Mouse (Mus musculus) ES-E14 (cell line): ENCODE data around the gene Il6ra.

Source experiments
- MAFK ChIP-seq: IDR thresholded peaks from 2 replicates; pipeline ENCODE4 v1.6.1; 2014; ENCODE audit warnings: mild to moderate bottlenecking, low read depth, low read length, inconsistent platforms; ENCODE audit not compliant: insufficient read depth
- ZNF384 ChIP-seq: IDR thresholded peaks from 2 replicates; pipeline ENCODE4 v1.6.1; 2012; ENCODE audit warnings: low read depth, low read length, inconsistent platforms

- TF ChIP-seq MAFK (no peak), ZNF384 (no peak)
These were observed 89.4 kb downstream of the Il6ra start for GRCm38 (mm10) chr3:89823594-89823993.
